Mouse (Mus musculus) myocyte (in vitro differentiated cells): ENCODE results near the gene Asf1a. TPM values are rescaled to one million over a fixed set of nuclear protein-coding genes. Genes with fewer than 3 reads are reported as not detected.
A peak's percentile ranks its signal among the peaks of the same experiment; 100 is the strongest.

Experiments
- H3K27me3 ChIP-seq: one replicate; pipeline ENCODE4 v1.6.1; 2011; ENCODE audit not compliant: control insufficient read depth, insufficient read depth, insufficient read length
- H3K36me3 ChIP-seq: one replicate; pipeline ENCODE4 v1.6.1; 2011; ENCODE audit not compliant: control insufficient read depth, insufficient read depth
- H3K4me2 ChIP-seq: one replicate; pipeline ENCODE4 v1.6.1; 2011; ENCODE audit warnings: low read depth, control low read depth
- H3K4me3 ChIP-seq: one replicate; pipeline ENCODE4 v1.5.1; 2011; ENCODE audit warnings: mild to moderate bottlenecking, control low read depth, moderate library complexity
- H3K79me2 ChIP-seq: one replicate; pipeline ENCODE4 v1.6.1; 2011; ENCODE audit not compliant: control insufficient read depth, insufficient read depth
- H3ac ChIP-seq: one replicate; pipeline ENCODE4 v1.6.1; 2011; ENCODE audit not compliant: control insufficient read depth, insufficient read length
- CEBPB ChIP-seq: IDR thresholded peaks from 2 replicates; pipeline ENCODE4 v1.6.1; 2011; ENCODE audit warnings: mild to moderate bottlenecking, moderate library complexity; ENCODE audit not compliant: poor library complexity, insufficient read depth, severe bottlenecking
- E2F4 ChIP-seq: IDR thresholded peaks from one replicate; pipeline ENCODE4 v1.6.1; 2011; ENCODE audit warnings: mild to moderate bottlenecking, control low read depth, moderate library complexity; ENCODE audit not compliant: insufficient read depth
- MAX ChIP-seq: IDR thresholded peaks from one replicate; pipeline ENCODE4 v1.6.1; 2011; ENCODE audit warnings: low read depth, mild to moderate bottlenecking, control low read depth
- MYOD1 ChIP-seq, 3 experiments: IDR thresholded peaks; one replicate each; pipeline ENCODE4 v1.6.1; 2011; ENCODE audit warnings: control low read depth in 2 of 3, low read depth in 2 of 3, mild to moderate bottlenecking in 2 of 3, moderate library complexity in 1 of 3; ENCODE audit not compliant: insufficient read length in 2 of 3, control insufficient read depth in 1 of 3
- MYOG ChIP-seq, 3 experiments: IDR thresholded peaks; one replicate each; pipeline ENCODE4 v1.6.1; 2011; ENCODE audit warnings: control low read depth in 2 of 3, low read depth in 2 of 3, mild to moderate bottlenecking in 2 of 3; ENCODE audit not compliant: insufficient read length in 2 of 3, control insufficient read depth in 1 of 3, insufficient read depth in 1 of 3
- POLR2A ChIP-seq: IDR thresholded peaks from one replicate; pipeline ENCODE4 v1.6.1; 2011; ENCODE audit warnings: low read depth, mild to moderate bottlenecking, control low read depth, moderate library complexity; ENCODE audit not compliant: insufficient read length
- POLR2AphosphoS2 ChIP-seq: IDR thresholded peaks from one replicate; pipeline ENCODE4 v1.6.1; 2011; ENCODE audit warnings: low read depth, control low read depth; ENCODE audit not compliant: insufficient read length
- REST ChIP-seq: IDR thresholded peaks from one replicate; pipeline ENCODE4 v1.6.1; 2011; ENCODE audit warnings: mild to moderate bottlenecking, control low read depth, moderate library complexity; ENCODE audit not compliant: insufficient read depth, insufficient read length
- SRF ChIP-seq: IDR thresholded peaks from one replicate; pipeline ENCODE4 v1.6.1; 2011; ENCODE audit warnings: low read depth; ENCODE audit not compliant: control insufficient read depth, insufficient read length
- TCF12 ChIP-seq: IDR thresholded peaks from one replicate; pipeline ENCODE4 v1.6.1; 2011; ENCODE audit warnings: mild to moderate bottlenecking, control low read depth; ENCODE audit not compliant: poor library complexity, insufficient read depth, severe bottlenecking
- TCF3 ChIP-seq: IDR thresholded peaks from one replicate; pipeline ENCODE4 v1.6.1; 2011; ENCODE audit warnings: low read depth, control low read depth; ENCODE audit not compliant: insufficient read length
- USF1 ChIP-seq: IDR thresholded peaks from one replicate; pipeline ENCODE4 v1.6.1; 2011; ENCODE audit warnings: low read depth, mild to moderate bottlenecking, control low read depth, moderate library complexity
- polyA plus RNA-seq: library from polyadenylated mRNA; unstranded; fragments of >200 nt; fragmentation: generic; extraction: Trizol; gene quantifications from one replicate; pipeline ENCODE4 v1.2.1, GENCODE M21; 2012; ENCODE audit warnings: missing spikeins

The Asf1a gene
- polyA plus RNA-seq, 1 experiment: 14.2 TPM

GRCm38 (mm10) chr10:53580621-53581081 lies 15.9 kb upstream of the Asf1a start:
- no peaks in the 10 kb centered on the region for H3K27me3 ChIP-seq
- TF ChIP-seq CEBPB (no peak), USF1 (no peak), SRF (no peak), TCF3 (no peak), E2F4 (no peak), POLR2AphosphoS2 (no peak), MYOD1 (IDR thresholded peaks at IDR 0.05; ENCODE audit: control insufficient read depth in 1 of 3, insufficient read length in 2 of 3, low read depth in 2 of 3) (no peak), POLR2A (no peak), REST (no peak), TCF12 (no peak), MYOG (IDR thresholded peaks at IDR 0.05; ENCODE audit: control insufficient read depth in 1 of 3, insufficient read depth in 1 of 3, insufficient read length in 2 of 3, low read depth in 2 of 3) (no peak), MAX (no peak)
- H3K4me3 ChIP-seq: no peak overlapping the region

GRCm38 (mm10) chr10:53581087-53581486 lies 15.5 kb upstream of the Asf1a start:
- H3K36me3 ChIP-seq: no peaks in the 10 kb centered on the region
- no peak overlapping the region for H3ac ChIP-seq
- H3K4me2 ChIP-seq: no peak overlapping the region
- H3K79me2 ChIP-seq: no peaks in the 10 kb centered on the region
- no peak for TF ChIP-seq MYOG (IDR thresholded peaks at IDR 0.05; ENCODE audit: control insufficient read depth in 1 of 3, insufficient read depth in 1 of 3, insufficient read length in 2 of 3, low read depth in 2 of 3)
- TF ChIP-seq SRF: no peak
- TF ChIP-seq TCF3: no peak
- no peak for TF ChIP-seq TCF12
- no peak for TF ChIP-seq E2F4
- TF ChIP-seq CEBPB: no peak
- TF ChIP-seq POLR2AphosphoS2: no peak
- H3K27me3 ChIP-seq: no peaks in the 10 kb centered on the region
- no peak overlapping the region for H3K4me3 ChIP-seq

More at GRCm38 (mm10) chr10:53580621-53581081, 15.9 kb upstream of the Asf1a start:
- Histone ChIP-seq H3ac (no peak overlapping the region), H3K79me2 (no peaks in the 10 kb centered on the region), H3K36me3 (no peaks in the 10 kb centered on the region), H3K4me2 (no peak overlapping the region)

- H3ac ChIP-seq: no peak overlapping the region
- no peaks in the 10 kb centered on the region for H3K36me3 ChIP-seq
- no peaks in the 10 kb centered on the region for H3K27me3 ChIP-seq
- H3K79me2 ChIP-seq: no peaks in the 10 kb centered on the region
- H3K4me2 ChIP-seq: no peak overlapping the region
- H3K4me3 ChIP-seq: no peak overlapping the region
- TF ChIP-seq POLR2A (no peak), CEBPB (no peak), MYOG (IDR thresholded peaks at IDR 0.05; ENCODE audit: control insufficient read depth in 1 of 3, insufficient read depth in 1 of 3, insufficient read length in 2 of 3, low read depth in 2 of 3) (no peak)
Measured at GRCm38 (mm10) chr10:53585777-53586176, 10.8 kb upstream of the Asf1a start.

DNA sequence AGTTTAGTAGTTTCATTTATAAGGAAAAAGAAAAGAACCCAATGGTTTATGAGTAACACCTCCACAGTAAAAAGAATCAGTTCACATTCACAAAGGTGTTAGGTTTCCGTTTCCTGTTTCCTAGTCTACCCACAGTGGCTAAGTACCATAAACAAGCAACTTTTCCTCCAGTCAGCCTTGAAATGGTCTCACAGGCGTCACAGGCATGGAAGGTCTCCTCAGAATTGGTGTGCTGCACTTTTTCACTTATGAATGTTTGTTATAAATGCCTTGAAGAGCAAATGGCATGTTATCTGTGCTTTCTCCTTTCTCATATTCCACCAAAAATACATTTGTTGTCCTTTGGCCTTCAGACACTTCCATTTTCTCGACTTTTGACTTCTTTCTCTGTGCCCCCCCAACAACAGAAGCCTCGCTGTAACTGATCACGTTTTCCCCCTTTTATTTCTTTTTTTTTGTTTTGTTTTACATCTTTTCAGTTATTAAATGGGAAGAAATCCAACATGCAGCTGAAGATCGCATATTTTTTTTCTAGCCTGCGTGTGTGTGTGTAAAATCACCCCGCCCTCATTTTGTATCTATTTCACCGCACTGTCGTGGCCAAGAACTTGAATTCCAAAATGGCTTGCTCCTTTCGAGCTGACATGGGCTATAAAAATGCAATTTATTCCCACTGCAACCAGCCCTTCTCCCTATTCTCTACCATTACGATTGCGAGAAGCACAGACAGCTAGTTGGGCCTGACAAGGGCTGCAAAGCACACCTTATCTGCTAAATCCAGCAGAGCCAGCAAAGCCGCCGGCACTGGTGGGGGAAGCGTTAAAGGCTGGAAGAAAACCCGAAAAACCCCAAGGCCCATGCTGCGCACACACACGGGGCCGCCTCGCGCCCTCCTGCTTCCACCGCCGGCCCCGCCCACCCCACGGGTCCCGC lies 547 bp upstream of the Asf1a start:
- no peaks in the 10 kb centered on the region for H3K36me3 ChIP-seq
- peak overlapping the region; percentile 50 for H3K4me3 ChIP-seq
- peak overlapping the region; percentile 91 for H3K4me2 ChIP-seq
- TF ChIP-seq MYOD1 (IDR thresholded peaks at IDR 0.05; ENCODE audit: control insufficient read depth in 1 of 3, insufficient read length in 2 of 3, low read depth in 2 of 3): no peak
- TF ChIP-seq POLR2A: peak; percentile 49
- no peak for TF ChIP-seq TCF3
- peak overlapping the region; percentile 45 for H3ac ChIP-seq
- no peaks in the 10 kb centered on the region for H3K27me3 ChIP-seq
- H3K79me2 ChIP-seq: peaks cover 34% of the 10 kb centered on the region

- Histone ChIP-seq H3ac (peak overlapping the region; percentile 45), H3K36me3 (peaks cover 9% of the 10 kb centered on the region), H3K4me3 (peak overlapping the region; percentile 50), H3K27me3 (no peaks in the 10 kb centered on the region), H3K4me2 (peak overlapping the region; percentile 61), H3K79me2 (peaks cover 42% of the 10 kb centered on the region)
- TF ChIP-seq CEBPB (no peak), MAX (no peak), SRF (no peak), TCF12 (no peak), E2F4 (peak; percentile 13), POLR2A (peak; percentile 44), POLR2AphosphoS2 (peak; percentile 24), REST (no peak), USF1 (no peak), MYOD1 (IDR thresholded peaks at IDR 0.05; ENCODE audit: control insufficient read depth in 1 of 3, insufficient read length in 2 of 3, low read depth in 2 of 3) (no peak), TCF3 (no peak), MYOG (IDR thresholded peaks at IDR 0.05; ENCODE audit: control insufficient read depth in 1 of 3, insufficient read depth in 1 of 3, insufficient read length in 2 of 3, low read depth in 2 of 3) (no peak)
Measured at GRCm38 (mm10) chr10:53597121-53597881, 744 bp downstream of the Asf1a start.
